Mouse (Mus musculus) thymus, postnatal 36 days (tissue): Measurements from ENCODE around the gene Olfr209.
"Not testable (repeated sequence)": the region's sequence is repeated elsewhere in the genome, so short reads cannot be mapped to it uniquely, and the experiment has no call there.

Experiments
- DNase-seq, 2 experiments: peaks; one replicate each; pipeline ENCODE4 v3.0.0; 2022; ENCODE audit warnings: mixed read lengths in 2 of 2

Gene Olfr209

DNA sequence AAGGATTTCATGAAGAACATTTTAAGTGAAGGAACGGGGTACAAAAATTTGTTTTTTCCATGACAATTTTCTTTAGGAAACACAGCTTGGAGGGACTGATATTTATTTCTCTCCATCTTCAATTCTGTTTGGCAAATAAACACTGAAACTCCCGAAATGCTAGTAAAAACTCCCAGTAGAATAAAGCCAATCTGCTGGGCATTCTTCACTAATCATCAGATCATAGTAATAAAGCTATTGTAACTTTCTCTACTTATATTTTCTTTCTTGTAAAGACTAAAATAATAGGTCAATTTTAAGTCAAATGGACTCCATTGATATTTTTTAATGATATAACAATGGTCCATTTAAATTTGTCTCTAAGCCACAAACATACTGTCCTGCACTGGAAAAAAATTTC is at the start of gene Olfr209:
Gene Olfr209, minus strand, starts transcription at position 101 of the 400 bp plus-strand sequence.
- DNase-seq, result no peak

GRCm38 (mm10) chr16:59413475-59413874 is 49.7 kb upstream of the Olfr209 start:
- no peak for DNase-seq

GRCm38 (mm10) chr16:59409800-59410199 is 46.0 kb upstream of the Olfr209 start:
- no peak for DNase-seq

DNA sequence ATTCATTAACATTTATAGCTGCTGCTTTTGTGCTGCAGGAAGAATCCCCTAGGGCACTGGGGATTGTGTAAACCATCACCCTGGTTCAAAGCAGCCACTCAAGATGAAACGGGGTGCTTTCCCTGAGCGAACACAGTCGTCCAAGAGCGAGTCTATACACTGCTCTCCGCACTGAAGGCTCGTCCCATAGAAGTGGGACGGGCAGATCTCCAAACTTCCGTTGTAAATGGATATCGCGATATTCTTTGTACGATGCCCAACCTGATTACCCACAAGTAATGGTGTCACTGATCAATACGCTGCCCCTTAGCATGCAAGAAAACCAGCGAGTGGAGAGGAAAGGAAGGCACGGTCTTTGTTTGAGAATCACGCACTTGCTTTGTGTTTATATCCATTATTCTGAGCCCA is 45.6 kb upstream of the Olfr209 start:
- DNase-seq, result no peak

DNA sequence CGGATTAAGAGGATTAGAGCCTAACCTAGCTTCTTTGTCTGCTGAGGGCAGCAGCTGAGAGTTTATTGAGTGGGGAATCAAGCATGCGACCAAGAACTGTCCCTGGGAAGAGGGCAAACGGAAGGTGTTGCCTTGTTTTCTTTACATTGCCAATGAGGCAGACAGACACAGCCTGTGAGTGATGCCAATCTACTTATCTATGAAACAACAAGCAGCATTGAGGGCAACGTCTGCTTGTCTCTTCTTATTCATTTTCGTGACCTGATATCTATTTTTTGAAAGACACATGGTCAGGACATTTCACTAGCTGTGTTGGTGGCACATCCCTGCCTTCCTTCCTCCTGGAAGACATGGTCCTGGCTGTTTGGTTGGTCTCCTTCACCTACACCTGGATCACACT is 43.2 kb upstream of the Olfr209 start, which contains the start of gene Gabrr3:
Gene Gabrr3, plus strand, starts transcription at position 301 of the 400 bp plus-strand sequence.
- DNase-seq, result no peak

DNA sequence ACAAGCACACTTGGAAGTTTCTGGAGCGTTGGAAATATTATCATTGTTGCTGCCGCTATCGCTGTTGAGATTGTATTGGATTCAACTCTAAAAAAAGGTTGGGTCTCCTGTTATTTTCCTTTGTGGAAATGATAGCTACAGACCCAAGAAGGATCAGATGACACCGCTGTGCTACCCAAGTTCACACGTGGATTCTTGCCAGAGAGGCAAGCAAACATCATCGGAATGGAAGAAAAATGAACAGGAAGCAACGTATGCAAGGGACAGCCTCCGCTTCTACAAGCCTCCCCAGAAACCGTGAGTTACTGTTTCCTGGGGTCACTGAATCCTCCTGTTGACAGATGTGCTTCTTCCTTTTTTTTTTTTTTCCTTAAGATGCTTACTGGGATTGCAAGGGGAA is 41.0 kb upstream of the Olfr209 start:
- DNase-seq, result no peak

DNA sequence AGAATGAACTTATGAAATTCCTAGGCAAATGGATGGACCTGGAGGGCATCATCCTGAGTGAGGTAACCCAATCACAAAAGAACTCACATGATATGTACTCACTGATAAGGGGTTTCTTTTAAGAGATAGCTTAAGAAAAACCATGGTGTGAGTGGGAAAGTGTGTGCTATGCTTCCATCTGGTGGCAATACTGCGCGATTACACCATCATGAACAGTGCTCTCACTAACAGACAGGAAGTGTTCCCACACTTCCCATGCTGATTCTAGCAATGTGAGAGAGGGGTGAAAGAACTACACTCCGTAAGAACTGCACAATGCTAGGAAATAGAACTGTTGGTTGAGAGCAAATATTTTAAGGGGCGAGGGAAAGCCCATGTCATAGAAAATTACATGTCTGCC is 39.9 kb upstream of the Olfr209 start:
- no peak for DNase-seq

- DNase-seq, result no peak
Measured at GRCm38 (mm10) chr16:59401985-59402384, 38.2 kb upstream of the Olfr209 start.

DNA sequence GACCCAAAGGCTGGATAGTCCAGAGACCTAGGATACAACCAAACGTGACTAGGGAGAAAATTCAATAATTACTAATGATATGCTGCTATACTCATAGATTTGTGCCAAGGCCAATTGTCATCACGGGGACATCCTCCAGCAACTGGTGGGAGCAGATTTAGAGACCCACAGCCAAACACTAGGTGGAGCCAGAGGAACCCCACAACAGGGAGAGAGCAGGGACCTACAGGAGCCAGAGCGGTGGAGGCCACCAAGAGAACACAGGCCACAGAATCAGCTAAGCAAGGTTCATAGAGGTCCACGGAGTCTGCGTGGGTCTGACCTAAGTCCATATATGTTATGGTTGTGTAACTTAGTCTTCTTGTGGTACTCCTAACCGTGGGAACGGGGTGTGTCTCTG is 37.3 kb upstream of the Olfr209 start:
- DNase-seq, result no peak

DNA sequence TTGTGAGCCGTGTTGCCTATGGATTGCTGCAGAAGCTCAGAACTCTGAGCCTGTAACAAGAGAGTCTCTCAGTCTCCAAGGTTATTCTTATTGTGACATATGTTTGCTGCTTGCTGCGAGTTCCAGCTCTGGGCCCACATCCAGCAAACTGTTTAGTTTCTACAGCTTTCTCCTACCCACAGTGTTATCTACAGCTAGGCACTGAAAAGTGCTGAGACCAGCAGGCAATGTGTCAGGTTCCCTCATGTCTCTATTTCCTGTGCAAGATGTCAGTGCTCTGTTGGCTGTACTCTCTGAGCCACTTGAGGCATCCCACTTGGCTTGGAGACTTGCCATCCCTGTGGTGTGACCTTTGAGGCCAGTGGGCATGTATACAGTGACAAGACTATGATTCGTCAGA is 29.5 kb upstream of the Olfr209 start:
- no peak for DNase-seq

DNA sequence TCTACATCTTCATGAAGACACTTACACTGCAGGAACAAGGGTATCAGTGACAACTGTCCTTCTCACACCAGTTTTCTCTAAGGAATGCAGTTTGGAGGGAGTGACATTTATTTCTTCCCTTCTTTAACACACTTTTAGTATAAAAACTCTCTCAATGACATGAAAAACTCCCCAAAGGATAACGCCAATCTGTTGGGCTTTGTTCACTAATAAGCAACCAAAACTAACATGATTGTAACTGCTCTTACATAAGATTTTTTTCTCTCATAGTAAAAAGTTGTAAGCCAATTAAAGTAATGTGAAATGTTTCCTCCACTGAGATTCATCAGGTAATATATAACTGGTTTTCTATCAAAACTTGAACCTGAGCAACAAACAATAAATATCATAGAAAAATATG is 14.6 kb downstream of the Olfr209 start, which contains the start of gene Olfr206:
Gene Olfr206, minus strand, starts transcription at position 101 of the 400 bp plus-strand sequence.
- DNase-seq, result no peak

DNA sequence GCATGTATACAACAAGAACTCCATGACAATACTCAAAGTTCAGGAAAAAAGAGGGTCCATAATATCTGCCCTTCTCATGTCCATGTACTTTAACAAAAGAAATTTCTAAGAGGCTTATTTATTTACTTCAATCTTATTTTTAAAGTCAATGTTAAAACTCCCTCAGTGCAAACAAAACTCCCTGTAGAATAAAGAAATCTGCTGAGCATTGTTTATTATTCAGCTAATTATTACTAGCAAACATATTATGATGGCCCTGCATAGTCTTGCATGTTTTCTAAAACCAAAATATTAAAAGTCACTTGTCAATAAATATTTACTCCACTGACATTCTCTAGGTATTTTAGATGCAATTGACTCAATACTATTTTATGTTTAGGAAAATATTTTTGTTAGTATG is 32.8 kb downstream of the Olfr209 start, which contains the start of gene Olfr205:
Gene Olfr205, minus strand, starts transcription at position 101 of the 400 bp plus-strand sequence.
- DNase-seq, result no peak

DNA sequence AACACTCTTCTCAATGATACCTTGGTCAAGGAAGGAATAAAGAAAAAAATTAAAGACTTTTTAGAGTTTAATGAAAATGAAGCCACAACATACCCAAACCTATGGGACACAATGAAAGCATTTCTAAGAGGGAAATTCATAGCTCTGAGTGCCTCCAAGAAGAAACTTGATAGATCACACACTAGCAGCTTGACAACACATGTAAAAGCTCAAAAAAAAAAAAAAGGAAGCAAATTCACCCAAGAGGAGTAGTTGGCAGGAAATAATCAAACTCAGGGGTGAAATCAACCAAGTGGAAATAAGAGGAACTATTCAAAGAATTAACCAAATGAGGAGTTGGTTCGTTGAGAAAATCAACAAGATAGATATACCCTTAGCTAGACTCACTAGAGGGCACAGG is 40.5 kb downstream of the Olfr209 start:
- not testable (repeated sequence) for DNase-seq

- DNase-seq, result no peak
Measured at GRCm38 (mm10) chr16:59318148-59318547, 45.6 kb downstream of the Olfr209 start, which contains the start of gene Olfr204. Gene Olfr204, minus strand, starts transcription at chr16:59318248.
